Mouse (Mus musculus) thymus, adult 2 months (tissue): Measurements from ENCODE around the gene Stk16.

Experiments
- CTCF ChIP-seq: fragments of 200-500 bp; IDR thresholded peaks from 2 replicates; pipeline ENCODE4 v1.5.1; 2012; ENCODE audit warnings: mild to moderate bottlenecking, control low read depth, low read length, moderate library complexity, borderline replicate concordance; ENCODE audit not compliant: control insufficient read depth, poor library complexity, insufficient read depth; ENCODE audit errors: extremely low read depth
- POLR2A ChIP-seq: fragments of 200-500 bp; IDR thresholded peaks from 2 replicates; pipeline ENCODE4 v1.6.1; 2012; ENCODE audit warnings: mild to moderate bottlenecking, low read length, control low read depth, moderate library complexity; ENCODE audit not compliant: control insufficient read depth, poor library complexity, insufficient read depth; ENCODE audit errors: extremely low read depth

GRCm38 (mm10) chr1:75226138-75226537 lies 15.5 kb downstream of the Stk16 start:
- TF ChIP-seq CTCF (no peak), POLR2A (no peak)
